Mouse (Mus musculus): ENCODE results near the gene Dph2. TPM values are rescaled to one million over a fixed set of nuclear protein-coding genes. Genes with fewer than 3 reads are reported as not detected.

Gene Dph2
- polyA plus RNA-seq, 1 experiment from 2014 or later: 12.9 TPM

Other genes with a start within 250 kb of the Dph2 start
- gene Dmap1, start 209.8 kb downstream of the Dph2 start, polyA plus RNA-seq (2016; fragmentation: Nextera tagmentation; extraction: Ambion mirVana): 44.0 and 47.2 TPM in 2 replicates
- not detected in 2 replicates for gene Gm12845, start 167.6 kb downstream of the Dph2 start, polyA plus RNA-seq (2016; fragmentation: Nextera tagmentation; extraction: Ambion mirVana)
- gene Klf17, start 126.4 kb downstream of the Dph2 start, polyA plus RNA-seq (2016; fragmentation: Nextera tagmentation; extraction: Ambion mirVana): not detected in 2 replicates
- 10.3 and 10.8 TPM in 2 replicates for gene Slc6a9, start 57.5 kb downstream of the Dph2 start, polyA plus RNA-seq (2016; fragmentation: Nextera tagmentation; extraction: Ambion mirVana)
- gene Ccdc24, start 19.5 kb downstream of the Dph2 start, polyA plus RNA-seq (2016; fragmentation: Nextera tagmentation; extraction: Ambion mirVana): 0.74 and 0.91 TPM in 2 replicates
- gene B4galt2, start 8.5 kb downstream of the Dph2 start, polyA plus RNA-seq (2016; fragmentation: Nextera tagmentation; extraction: Ambion mirVana): 18.3 and 19.4 TPM in 2 replicates
- 183 and 196 TPM in 2 replicates for gene Atp6v0b, start 4.7 kb downstream of the Dph2 start, polyA plus RNA-seq (2016; fragmentation: Nextera tagmentation; extraction: Ambion mirVana)
- 43.0 and 44.7 TPM in 2 replicates for gene Ipo13, start 23.0 kb upstream of the Dph2 start, polyA plus RNA-seq (2016; fragmentation: Nextera tagmentation; extraction: Ambion mirVana)
- gene Artn, start 37.7 kb upstream of the Dph2 start, polyA plus RNA-seq (2016; fragmentation: Nextera tagmentation; extraction: Ambion mirVana): 0.54 and 0.70 TPM in 2 replicates
- gene St3gal3, start 242.9 kb upstream of the Dph2 start, polyA plus RNA-seq (2016; fragmentation: Nextera tagmentation; extraction: Ambion mirVana): 7.4 and 8.8 TPM in 2 replicates